Mouse (Mus musculus): ENCODE results near the gene Ppfibp2.

DNA sequence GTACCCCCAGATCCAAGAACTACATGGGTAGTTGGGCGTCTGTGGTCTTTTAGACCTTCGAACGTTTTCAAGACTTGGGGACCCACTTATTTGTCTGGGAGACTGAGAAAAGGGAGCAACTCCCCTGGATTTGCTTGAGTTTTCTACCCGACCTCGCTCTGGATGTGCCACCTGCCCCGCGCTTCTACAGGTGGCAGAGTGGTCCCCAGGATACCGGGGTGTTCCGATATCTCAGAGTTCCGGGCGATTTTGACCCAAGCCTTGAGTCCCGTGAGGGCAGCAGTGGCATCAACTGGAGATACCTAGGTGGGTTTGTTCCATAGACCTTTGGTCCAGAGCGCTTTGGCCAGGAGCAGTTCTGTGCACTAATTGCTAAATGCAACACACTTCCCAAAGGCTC lies 419 bp downstream of the Ppfibp2 start:
- TF ChIP-seq CTCF (IDR thresholded peaks at IDR 0.05; ENCODE audit: control insufficient read depth, insufficient read depth, insufficient replicate concordance, low read depth, low read length) (no peak), POLR2A (IDR thresholded peaks at IDR 0.05; ENCODE audit: control insufficient read depth, low read depth, low read length) (no peak)

Measured in testis, adult 2 months (tissue).